Mouse (Mus musculus) mature B cell (primary cell): Measurements from ENCODE around the gene Deaf1.

Experiments used
- in situ Hi-C: fragments of 300-500 bp; cut with MboI; formaldehyde crosslinking; loops from 2 replicates; pipeline ENCODE4 v1.14.3; 2019

The Deaf1 gene

DNA sequence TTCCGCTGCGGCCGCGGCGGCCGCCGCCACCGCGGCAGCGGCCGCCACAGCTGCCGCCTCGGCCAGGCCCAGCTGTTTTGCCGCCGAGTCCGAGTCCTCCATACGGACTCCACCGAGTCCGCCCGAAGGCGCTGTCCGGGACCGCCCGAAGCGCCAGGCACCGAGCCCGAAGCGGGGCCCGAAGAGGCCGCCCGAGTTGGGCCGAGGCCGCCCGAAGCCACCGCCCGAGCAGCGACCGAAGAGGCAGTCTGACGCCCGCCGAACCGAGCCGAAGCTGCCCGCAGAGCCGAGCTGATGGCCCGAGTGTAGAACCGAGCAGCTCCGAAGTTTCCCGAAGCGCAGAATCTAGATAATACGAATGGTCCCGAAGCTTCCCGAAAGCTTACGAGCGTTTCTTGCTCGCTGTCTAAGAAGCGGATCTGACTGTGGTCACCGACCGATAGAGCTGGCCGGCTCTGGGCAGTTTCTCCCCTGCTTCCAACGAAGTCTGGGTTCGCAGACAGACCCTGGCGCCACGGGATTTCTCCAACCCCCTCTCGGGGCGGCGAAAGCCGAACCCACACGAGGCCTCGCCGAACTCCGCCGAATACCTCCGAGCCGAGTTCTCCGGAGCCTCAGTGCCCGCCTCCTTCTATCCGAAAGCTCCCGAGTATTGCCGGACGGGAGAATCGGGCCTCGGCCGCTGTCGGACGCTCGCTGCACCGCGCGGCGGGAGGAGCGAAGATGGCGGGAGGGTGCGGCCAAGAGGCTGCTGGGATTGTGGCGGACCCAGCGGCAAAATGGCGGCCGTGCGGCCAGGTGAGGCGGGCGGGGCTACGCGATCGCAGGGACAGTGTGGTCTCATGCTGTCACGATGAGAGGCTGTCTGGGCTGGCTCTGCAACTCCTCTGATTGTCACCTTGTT lies at the start of gene Deaf1, which contains the start of gene Tmem80:
Gene Deaf1, minus strand, starts transcription at position 222 of the 904 bp plus-strand sequence.
Gene Tmem80, plus strand, starts transcription at position 271 of the 904 bp plus-strand sequence.
- in situ Hi-C loops = no loop called here

DNA sequence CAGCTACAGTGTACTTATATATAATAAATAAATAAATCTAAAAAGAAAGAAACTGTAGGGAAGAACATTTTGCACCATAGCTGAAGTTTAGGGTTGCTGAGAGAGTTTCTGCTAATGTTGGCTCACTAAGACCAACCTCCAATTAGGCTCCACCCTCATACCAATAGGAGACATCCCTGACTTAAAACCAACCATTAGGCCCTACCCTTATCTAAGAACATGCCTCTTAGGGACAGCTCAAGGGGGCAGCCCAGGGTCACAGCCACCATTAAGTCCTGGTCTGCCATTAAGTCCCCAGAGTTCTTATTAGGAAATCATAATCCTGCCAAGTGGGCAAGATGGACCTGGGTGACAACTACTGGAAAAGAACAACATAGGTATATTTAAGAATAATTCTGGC lies 46.9 kb upstream of the Deaf1 start:
- in situ Hi-C loops = no loop called here

DNA sequence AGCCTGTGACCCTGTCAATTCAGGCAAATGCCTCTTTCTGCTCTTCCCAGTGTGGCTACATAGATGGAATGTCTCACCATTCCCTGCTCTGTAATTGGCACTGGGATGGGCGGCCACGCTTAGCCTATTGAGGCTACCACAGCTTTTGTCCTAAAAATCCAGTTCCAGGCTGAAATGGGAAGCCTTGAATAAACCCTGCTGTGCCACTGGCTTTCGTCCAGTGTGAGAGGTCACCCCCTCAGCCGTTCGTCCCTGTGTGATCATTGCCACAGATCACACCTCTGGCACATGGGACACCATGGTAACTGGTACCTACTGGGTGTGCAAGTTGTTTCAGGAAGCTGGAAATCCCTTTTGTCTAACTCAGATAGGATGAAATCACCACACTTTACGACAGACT lies 46.1 kb upstream of the Deaf1 start:
- in situ Hi-C loops = no loop called here

DNA sequence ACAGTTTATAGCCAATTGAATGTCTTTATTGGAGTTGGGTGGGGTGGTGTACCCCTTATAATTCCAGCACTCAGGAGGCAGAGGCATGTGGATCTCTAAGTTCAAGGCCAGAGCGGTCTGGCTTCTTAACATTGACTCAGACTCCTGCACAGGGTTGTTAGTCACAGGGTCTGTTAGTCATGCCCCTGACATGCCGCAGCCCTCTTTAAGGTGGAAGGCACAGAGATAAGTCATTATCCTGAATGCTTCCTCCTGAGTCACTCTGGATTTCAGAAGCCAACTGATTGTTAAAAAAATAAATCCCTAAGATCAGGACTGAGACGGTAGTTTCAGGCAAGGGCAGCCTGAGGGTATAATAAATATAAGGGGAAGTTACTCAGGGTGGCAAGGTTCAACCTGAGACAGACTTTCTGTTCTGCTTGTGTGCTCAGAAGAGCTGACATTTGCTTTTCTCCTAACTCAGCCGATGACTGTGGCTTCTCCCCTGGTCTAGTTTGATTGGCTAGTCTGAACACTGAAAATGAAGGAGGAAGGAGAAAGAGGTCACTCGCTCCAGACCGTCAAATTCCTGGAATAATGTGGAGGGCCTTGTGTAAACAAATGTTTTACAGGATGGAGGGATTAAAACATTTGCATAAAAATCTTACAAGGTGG lies 44.6 kb upstream of the Deaf1 start:
- in situ Hi-C loops = no loop called here

DNA sequence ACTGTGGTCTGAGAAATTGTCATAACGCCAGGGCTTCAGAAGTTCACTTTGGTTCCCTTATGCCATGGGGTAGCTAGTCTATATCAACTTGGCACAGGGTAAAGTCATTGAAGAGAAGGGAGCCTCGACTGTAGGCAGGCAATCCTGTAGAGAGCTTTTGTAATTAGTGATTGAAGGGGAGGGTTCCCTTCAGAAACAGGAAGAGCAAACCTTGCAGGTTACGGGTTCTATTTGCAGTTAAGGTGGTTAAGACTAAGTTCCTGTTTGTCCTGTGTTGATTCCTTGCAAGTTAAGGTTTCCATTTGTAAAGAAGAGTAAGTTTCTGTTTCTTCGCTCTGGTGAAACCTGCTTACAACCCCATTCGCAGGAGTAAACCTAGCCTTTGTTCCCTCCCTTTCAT lies 42.4 kb upstream of the Deaf1 start:
- in situ Hi-C loops = no loop called here

DNA sequence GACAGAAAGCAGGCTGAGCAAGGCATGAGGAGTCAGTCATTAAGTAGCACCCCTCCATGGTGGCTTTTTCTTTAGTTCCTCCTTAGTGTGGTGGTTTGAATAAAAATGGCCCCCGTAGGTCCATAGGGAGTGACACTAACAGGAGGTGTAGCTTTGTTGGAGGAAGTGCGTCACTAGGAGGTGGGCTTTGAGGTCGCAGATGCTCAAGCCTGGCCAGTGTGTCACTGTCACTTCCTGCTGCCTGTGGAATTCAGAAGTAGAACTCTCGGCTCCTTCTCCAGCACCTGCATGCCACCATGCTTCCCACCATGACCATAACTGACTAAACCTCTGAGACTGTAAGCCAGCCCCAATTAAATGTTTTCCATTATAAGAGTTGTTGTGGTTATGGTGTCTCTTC lies 39.9 kb upstream of the Deaf1 start:
- in situ Hi-C loops = no loop called here

DNA sequence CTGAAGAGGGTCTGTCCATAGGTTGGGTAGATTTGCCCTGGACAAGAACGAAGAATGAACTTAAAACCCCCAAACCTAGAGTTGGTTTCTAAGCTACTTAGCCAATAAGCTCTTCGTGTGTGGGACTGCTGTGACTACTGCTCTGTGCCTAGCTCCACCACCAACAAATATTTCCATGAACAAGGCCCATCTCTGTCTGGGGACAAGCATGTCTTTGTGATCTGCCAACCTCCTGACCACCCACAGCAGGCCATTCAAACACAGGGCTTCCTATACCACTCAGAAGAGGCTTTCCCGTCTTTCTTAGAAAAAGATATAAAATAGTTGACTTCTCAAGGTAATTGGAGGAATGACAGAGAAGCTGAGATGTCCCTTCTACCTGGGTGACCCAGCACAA lies 37.6 kb upstream of the Deaf1 start:
- in situ Hi-C loops = no loop called here

DNA sequence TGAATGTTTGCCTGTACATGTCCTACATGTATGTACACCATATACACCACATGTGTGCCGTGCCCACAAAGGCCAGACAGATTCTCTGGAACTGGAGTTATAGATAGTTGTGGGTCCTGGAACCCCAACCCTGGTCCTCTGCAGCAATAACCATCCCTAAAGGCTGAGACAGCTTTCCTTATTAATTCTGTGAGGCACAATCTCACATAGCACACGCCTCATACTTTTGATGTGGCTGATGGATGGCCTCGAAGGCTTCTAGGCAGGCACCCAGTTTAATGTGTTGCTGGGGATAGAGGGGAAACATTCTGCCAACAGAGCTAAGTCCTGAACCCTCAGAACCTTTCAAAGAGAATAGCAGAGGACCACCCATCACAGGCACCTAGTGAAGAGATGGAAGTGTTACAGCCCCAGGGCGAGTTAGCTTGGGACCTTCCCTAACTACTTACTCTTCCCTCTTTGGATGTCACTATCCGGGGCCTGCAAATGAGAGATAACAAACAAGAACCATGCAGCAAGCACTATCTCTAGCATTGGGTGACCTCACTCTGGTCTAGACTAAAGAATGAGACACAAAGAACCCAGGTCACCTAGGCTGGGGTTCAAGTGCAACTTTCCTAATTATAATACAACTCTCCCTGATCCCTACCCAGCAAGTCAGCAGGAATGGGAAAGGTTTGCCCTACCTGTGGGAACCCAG lies 37.0 kb upstream of the Deaf1 start:
- in situ Hi-C loops = no loop called here

DNA sequence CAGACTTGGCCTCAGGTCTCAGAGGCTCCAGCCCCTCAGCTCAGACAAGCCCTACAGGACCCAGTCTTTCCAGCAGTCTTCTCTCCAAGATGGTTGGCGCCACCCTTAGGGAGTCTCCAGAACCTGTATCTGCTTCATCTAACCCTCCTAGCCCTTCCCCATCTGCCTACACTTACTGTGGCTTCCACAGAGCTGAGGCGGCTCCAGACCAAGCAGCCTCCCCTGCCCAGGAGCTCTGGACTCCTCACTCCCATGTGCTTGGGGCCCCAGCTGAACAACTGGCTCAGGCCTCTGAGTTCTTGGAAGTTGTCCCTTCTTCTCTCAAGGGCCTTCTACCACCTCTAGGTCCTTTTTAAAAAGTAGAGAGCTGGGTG lies 36.2 kb upstream of the Deaf1 start:
- in situ Hi-C loops = no loop called here

DNA sequence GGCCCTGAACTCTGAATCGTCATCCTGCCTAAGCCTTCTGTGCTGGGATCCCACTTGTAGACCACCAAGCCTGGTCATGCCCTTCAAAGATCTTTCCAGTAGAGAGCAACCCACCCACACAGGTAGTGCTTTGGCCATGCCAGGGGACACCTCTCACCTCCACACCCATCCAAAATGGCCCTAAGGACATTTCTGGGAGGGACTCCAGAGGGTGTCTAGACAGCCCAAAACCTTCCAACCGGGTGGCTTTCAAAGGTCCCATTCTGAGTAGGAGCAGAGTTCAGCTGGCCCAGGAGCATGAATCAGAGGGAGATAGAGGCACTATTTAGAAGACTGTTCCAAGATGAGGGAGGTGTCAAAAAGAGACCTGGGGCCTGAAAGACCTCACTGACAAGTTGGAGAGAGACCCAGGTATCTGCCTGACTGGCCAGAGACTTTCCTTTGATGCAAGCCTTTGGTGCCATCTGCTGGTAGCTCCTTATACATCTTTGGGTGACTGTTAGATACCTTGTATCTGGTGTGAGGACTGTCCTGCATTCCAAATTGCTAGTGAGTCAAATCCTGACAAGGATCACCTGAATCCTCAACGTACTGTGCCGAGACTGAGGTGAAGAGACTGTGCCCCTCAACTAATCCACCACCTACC lies 35.7 kb upstream of the Deaf1 start:
- in situ Hi-C loops = no loop called here

DNA sequence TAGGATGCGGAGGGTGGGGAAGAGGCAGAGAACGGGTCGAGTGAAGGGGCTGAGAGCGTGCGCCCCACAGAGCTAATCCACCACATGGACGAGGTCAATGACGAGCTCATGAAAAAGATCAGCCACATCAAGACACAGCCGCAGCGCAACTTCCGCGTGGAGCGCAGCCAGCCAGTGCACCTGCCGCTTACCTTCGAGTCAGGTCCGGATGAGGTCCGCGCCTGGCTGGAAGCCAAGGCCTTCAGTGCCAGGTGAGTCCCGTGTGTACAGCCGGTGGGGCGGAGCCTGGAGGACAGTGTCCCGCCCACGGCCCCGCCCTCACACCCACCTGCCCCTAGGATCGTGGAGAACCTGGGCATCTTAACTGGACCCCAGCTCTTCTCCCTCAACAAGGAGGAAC lies 34.0 kb upstream of the Deaf1 start:
- in situ Hi-C loops = no loop called here

DNA sequence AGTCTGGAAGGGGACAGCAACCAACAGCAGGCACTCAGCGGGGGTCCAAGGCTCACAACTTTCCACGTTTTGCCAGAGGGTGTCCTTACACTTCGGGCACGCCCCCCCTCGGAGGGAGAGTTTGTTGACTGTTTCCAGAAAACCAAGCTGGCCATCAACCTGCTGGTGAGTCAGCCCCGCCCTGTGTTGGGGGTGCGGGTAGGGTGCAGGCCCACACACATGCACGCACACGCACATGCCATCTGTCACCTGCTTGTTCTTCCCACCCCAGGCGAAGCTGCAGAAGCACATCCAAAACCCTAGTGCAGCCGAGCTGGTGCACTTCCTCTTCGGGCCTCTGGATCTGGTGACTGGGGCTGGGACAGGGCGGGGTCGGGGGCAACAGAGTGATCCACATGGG lies 29.5 kb upstream of the Deaf1 start:
- in situ Hi-C loops = no loop called here

DNA sequence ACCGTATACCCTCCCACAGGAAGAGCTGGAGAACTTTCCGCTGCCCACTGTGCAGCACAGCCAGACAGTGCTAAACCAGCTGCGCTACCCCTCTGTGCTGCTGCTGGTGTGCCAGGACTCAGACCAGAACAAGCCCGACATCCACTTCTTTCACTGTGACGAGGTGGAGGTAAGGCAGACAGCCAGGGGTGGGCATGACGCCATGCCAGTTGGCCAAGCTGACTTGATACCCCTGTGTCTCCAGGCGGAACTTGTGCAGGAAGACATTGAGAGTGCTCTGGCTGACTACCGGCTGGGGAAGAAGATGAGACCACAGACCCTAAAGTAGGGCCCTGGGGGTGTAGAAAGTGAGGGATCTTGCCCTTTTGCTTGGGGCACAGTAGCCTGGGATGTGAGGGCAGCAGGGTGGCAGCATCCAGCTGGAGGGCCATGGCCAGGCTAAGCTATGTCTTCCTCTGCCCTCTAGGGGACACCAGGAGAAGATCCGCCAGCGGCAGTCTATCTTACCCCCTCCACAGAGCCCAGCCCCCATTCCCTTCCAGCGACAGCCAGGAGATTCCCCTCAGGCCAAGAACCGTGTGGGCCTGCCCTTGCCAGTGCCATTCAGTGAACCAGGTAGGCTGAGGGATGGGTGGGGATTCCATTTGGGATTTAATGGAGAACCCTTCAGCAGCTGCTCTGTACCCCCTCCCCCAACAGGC lies 28.3 kb upstream of the Deaf1 start:
- in situ Hi-C loops = no loop called here

DNA sequence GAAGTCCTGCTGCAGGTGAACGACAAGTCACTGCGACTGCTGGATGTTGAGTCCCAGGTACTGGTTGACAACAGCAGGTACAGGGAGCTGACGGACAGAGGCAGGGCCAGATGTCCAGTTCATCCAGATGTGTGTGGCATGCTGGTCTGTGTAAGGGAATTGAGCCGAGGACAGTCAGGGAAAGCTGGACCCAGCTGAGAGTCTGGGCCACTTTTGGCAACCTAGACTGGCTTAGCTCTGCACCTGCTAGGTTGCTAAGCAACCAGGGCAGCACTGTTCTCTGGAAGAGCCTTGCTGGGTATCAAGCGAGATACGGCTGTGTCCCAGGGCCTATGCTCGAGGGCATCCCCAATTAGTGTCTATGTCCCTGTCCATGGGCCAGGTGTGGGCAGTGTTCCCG lies 27.6 kb upstream of the Deaf1 start:
- in situ Hi-C loops = no loop called here

DNA sequence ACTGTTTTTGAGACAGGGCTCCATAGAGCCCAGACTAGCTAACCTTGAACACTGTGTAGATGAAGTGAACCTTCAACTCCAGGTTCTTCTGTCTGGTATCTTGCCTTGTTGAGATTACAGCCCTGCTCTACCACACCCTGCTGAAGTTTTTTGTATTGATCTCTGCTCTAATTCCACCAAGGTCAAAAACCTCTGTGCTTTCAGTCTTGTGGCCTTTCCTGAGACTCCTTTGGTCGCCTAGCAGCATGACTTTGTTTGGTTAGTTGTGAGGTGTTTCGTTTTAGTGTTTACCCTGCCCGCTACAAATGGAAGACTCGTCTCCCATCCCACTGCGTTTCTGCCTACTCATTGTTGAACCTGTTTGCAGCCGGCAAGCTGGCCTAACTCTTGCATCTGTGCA lies 23.6 kb upstream of the Deaf1 start:
- in situ Hi-C loops = no loop called here

DNA sequence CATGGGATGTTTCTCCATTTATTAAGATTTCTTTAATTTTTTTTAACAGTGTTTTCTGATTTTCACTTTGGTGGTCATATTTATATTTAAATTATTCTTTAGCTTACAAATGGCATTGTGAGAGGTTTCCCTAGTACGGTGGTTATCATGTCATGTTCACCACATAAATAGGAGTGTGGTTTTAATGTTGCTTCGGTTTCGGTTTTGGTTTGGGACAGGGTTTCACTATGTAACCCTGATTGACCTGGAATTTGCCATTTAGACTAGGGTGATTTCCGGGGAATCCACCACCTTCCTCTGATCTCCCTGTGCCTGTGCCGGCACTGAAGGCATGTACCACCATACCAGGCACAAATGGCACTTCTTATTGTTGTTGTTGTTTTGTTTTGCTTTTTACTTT lies 17.3 kb upstream of the Deaf1 start:
- in situ Hi-C loops = no loop called here

DNA sequence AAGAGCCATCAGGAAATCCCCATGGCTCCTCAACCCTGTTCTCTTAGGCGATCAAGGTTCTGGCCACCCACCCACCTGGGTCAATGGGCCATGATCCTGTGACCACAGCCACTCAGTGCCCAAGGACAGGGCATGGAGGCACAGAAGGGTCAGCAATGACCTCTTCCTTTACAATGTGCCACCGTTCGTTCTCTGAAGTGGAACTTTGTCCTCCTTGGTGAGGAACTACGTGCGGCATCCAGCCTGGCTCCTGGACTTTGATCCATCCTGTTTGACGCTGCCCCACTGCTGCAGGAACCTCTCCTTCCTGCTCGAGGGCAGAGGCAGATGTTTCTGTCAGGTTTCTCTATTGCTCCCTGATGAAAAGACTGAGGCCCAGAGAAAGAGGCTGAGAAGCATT lies 16.2 kb upstream of the Deaf1 start:
- in situ Hi-C loops = no loop called here

DNA sequence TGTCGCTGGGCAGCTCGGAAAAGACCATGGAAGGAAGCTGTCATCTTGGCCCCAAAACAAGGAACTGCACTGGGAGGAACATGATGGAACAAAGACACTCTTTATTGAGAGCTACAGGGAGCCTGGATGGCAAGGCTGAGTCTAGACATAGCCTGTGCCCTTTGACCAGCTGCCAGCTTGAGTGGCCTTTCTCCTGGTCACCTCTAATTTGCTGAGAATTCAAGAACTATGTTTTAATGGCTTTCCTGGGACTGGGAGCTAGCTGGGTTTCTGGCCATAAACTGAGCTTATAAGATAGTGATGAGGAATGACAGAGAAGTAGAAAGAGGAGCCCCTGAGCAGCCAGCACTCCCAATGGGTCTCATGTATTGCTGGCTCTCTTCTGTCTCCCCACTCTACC lies 15.7 kb upstream of the Deaf1 start:
- in situ Hi-C loops = no loop called here

DNA sequence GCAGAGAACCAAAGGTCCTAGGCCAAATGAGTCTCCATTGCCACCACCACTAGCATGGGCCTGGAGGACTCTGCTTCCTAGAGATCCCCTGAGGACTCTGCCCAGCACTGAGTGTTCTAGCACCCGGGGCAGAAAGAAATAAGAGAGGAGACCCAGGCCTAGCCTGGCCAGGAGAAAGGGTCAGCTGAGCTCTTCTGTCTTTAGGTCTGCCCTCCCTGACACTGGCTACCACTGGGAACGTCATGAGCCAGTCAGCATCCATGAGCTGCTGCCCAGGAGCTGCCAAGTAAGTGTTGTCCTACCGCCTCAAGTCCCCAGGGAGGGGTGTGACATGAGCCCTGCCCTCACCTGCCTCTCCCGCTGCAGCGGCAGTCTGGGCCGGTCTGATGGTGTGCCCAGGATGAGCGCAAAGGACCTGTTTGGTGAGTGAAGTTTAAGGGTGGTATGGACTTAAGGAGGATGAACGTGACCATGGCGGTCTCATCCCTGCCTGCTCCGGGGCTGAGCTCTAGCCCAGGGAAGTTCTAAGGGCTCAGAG lies 14.3 kb upstream of the Deaf1 start:
- in situ Hi-C loops = no loop called here

DNA sequence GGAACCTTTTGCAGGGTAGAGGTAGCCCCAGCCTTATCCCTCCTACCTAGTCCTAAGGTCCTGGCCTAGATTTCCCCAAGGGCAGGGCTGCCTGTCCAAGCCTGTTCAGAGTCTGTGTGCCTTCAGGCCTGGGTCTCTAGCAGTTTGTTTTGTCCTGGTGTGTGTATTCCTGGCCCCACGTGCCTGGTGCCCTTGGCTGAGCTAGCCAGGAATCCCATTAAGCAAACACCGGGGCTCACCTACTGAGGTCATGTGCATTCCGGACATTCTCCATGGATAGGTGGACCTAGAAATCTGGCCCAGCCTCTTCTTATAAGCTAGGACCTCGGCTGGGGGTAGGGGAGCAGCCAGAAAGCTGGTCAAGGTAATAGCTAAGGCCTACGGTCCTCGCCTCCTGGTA lies 13.0 kb upstream of the Deaf1 start:
- in situ Hi-C loops = no loop called here

DNA sequence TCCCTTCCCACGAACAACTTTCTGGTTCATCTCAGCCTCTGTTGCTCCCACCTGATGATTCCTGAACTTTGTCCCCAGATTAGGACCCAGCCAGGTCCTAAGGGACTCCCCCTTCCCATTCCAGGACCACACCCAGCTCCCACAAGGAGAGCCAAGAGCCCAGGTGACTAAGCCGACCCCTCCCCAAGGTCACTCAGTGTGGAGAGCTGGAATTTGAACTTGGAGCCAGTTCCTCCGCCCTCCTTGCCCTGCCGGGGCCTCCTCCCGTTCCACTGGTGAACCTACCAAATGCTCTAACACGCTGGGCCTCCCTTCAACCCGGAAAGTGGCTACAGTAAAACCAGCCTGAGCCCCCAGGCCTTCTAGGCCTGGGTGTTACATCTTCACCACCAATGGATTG lies 12.5 kb upstream of the Deaf1 start:
- in situ Hi-C loops = no loop called here
